Comparison of ENCODE assay signal across 19 mouse cellular contexts in genomic region chr7:79359183-79359435, GRCm38 (mm10). TPM values are rescaled to one million over a fixed set of nuclear protein-coding genes. Genes with fewer than 3 reads are reported as not detected.
A peak's percentile ranks its signal among the peaks of the same experiment; 100 is the strongest.
DNase-seq lines count a peak whose midpoint lies in the region; ATAC-seq and TF ChIP-seq lines count a peak whose summit lies in the region.
"Had no signal": no experiment of that assay in that cellular context is flagged by ENCODE, and none has a peak within 500 bp of the region (broad histone marks: within the 10 kb centered on the region; RNA-seq: fewer than 3 reads in every experiment).

No protein-coding gene starts in this region.

- H3K4me3 ChIP-seq in heart, embryonic 12.5 days, result peak overlapping the region; percentile 23
- H3K4me3 ChIP-seq in hindbrain, postnatal 0 days (ENCODE audit: low read length), result no peak overlapping the region
- no peak overlapping the region for H3K4me3 ChIP-seq in hindbrain, embryonic 16.5 days (ENCODE audit: low read length)
- peak overlapping the region; percentile 64; the same call in 1 of the 2 replicates for H3K4me3 ChIP-seq in G1E (ENCODE audit: low read depth, low read length)
- no peak overlapping the region for H3K4me3 ChIP-seq in liver, embryonic 13.5 days (replicated peaks)
- H3K4me3 ChIP-seq in stomach, postnatal 0 days (ENCODE audit: low read depth, low read length), result no peak overlapping the region
- H3K4me3 ChIP-seq: embryonic facial prominence, embryonic 13.5 days; intestine, embryonic 15.5 days; kidney, embryonic 15.5 days; limb, embryonic 15.5 days; midbrain, embryonic 12.5 days; myocyte had no signal

- ATAC-seq in heart, embryonic 12.5 days (ENCODE audit: insufficient number of reproducible peaks, low FRiP score), result no peak; the same call in 1 of the 2 replicates
- no peak for ATAC-seq in hindbrain, postnatal 0 days
- ATAC-seq in hindbrain, embryonic 16.5 days, result no peak
- no peak for ATAC-seq in G1E (ENCODE audit: extremely low read depth, insufficient number of reproducible peaks, low FRiP score, poor library complexity, severe bottlenecking)
- no peak for ATAC-seq in liver, embryonic 13.5 days (ENCODE audit: low read depth)
- ATAC-seq in stomach, postnatal 0 days (ENCODE audit: low FRiP score, low TSS enrichment), result no peak
- ATAC-seq: intestine, embryonic 15.5 days had no signal

- H3K4me1 ChIP-seq in heart, embryonic 12.5 days (replicated peaks), result peaks cover 65% of the 10 kb centered on the region
- H3K4me1 ChIP-seq in hindbrain, postnatal 0 days (ENCODE audit: insufficient read depth, low read length), result 0 out of 2 replicates have a peak, but pooled peaks cover 3% of the 10 kb centered on the region
- peaks cover 6% of the 10 kb centered on the region; the same call in 1 of the 2 replicates for H3K4me1 ChIP-seq in hindbrain, embryonic 16.5 days (ENCODE audit: control insufficient read depth, insufficient read depth, low read depth, low read length)
- H3K4me1 ChIP-seq in G1E (ENCODE audit: insufficient read depth, low read depth, low read length), result peaks cover 69% of the 10 kb centered on the region
- H3K4me1 ChIP-seq in liver, embryonic 13.5 days (replicated peaks), result peaks cover 50% of the 10 kb centered on the region
- no peaks in the 10 kb centered on the region for H3K4me1 ChIP-seq in stomach, postnatal 0 days (replicated peaks; ENCODE audit: control insufficient read depth, insufficient read depth)
- H3K4me1 ChIP-seq: intestine, embryonic 15.5 days; limb, embryonic 15.5 days had no signal

- peak overlapping the region; percentile 9; the same call in 1 of the 2 replicates for H3K9ac ChIP-seq in heart, embryonic 12.5 days
- H3K9ac ChIP-seq in hindbrain, postnatal 0 days (replicated peaks; ENCODE audit: low read length), result no peak overlapping the region
- H3K9ac ChIP-seq in hindbrain, embryonic 16.5 days (ENCODE audit: low read depth, low read length), result no peak overlapping the region; the same call in 1 of the 2 replicates
- no peak overlapping the region for H3K9ac ChIP-seq in liver, embryonic 13.5 days
- no peak overlapping the region for H3K9ac ChIP-seq in stomach, postnatal 0 days (ENCODE audit: low read length)
- H3K9ac ChIP-seq: embryonic facial prominence, embryonic 13.5 days; intestine, embryonic 15.5 days; kidney, embryonic 15.5 days; limb, embryonic 15.5 days; midbrain, embryonic 12.5 days had no signal

- H3K9me3 ChIP-seq in heart, embryonic 12.5 days (replicated peaks), result no peaks in the 10 kb centered on the region
- no peaks in the 10 kb centered on the region for H3K9me3 ChIP-seq in hindbrain, postnatal 0 days (ENCODE audit: low read length)
- no peaks in the 10 kb centered on the region for H3K9me3 ChIP-seq in hindbrain, embryonic 16.5 days (ENCODE audit: control insufficient read depth, low read length)
- no peaks in the 10 kb centered on the region for H3K9me3 ChIP-seq in G1E (replicated peaks)
- H3K9me3 ChIP-seq in liver, embryonic 13.5 days (replicated peaks), result no peaks in the 10 kb centered on the region
- H3K9me3 ChIP-seq in stomach, postnatal 0 days (ENCODE audit: control insufficient read depth, low read length), result no peaks in the 10 kb centered on the region
- H3K9me3 ChIP-seq: embryonic facial prominence, embryonic 13.5 days; intestine, embryonic 15.5 days; kidney, embryonic 15.5 days; limb, embryonic 15.5 days; midbrain, embryonic 12.5 days had no signal

- no peak for TF ChIP-seq EP300 in stomach, postnatal 0 days (optimal IDR thresholded peaks at IDR 0.05)

- H3K4me2 ChIP-seq in heart, embryonic 12.5 days, result peak overlapping the region; percentile 66
- no peak overlapping the region for H3K4me2 ChIP-seq in hindbrain, postnatal 0 days (ENCODE audit: low read depth, low read length)
- no peak overlapping the region for H3K4me2 ChIP-seq in hindbrain, embryonic 16.5 days (ENCODE audit: low read length)
- H3K4me2 ChIP-seq in liver, embryonic 13.5 days, result peak overlapping the region; percentile 34
- no peak overlapping the region for H3K4me2 ChIP-seq in stomach, postnatal 0 days (replicated peaks; ENCODE audit: low read depth)
- H3K4me2 ChIP-seq: embryonic facial prominence, embryonic 13.5 days; intestine, embryonic 15.5 days; kidney, embryonic 15.5 days; limb, embryonic 15.5 days; midbrain, embryonic 12.5 days had no signal

- no peak for TF ChIP-seq CTCF in hindbrain, postnatal 0 days (IDR thresholded peaks at IDR 0.05; ENCODE audit: low read depth)
- no peak for TF ChIP-seq CTCF in G1E (IDR thresholded peaks at IDR 0.05; ENCODE audit: low read depth, low read length)
- no peak for TF ChIP-seq CTCF in stomach, postnatal 0 days (IDR thresholded peaks at IDR 0.05; ENCODE audit: low read depth)

- peaks cover 45% of the 10 kb centered on the region for H3K27me3 ChIP-seq in heart, embryonic 12.5 days (replicated peaks)
- H3K27me3 ChIP-seq in hindbrain, postnatal 0 days (ENCODE audit: insufficient read depth, low read length), result no peaks in the 10 kb centered on the region
- no peaks in the 10 kb centered on the region for H3K27me3 ChIP-seq in hindbrain, embryonic 16.5 days (replicated peaks; ENCODE audit: control insufficient read depth, insufficient read depth, low read length)
- H3K27me3 ChIP-seq in G1E (ENCODE audit: insufficient read depth, low read length), result no peaks in the 10 kb centered on the region
- no peaks in the 10 kb centered on the region for H3K27me3 ChIP-seq in liver, embryonic 13.5 days
- H3K27me3 ChIP-seq in stomach, postnatal 0 days (ENCODE audit: control insufficient read depth, insufficient read depth, low read length), result no peaks in the 10 kb centered on the region
- H3K27me3 ChIP-seq: embryonic facial prominence, embryonic 13.5 days; intestine, embryonic 15.5 days; kidney, embryonic 15.5 days; limb, embryonic 15.5 days; midbrain, embryonic 12.5 days had no signal

- no peak for DNase-seq in heart, postnatal 4 days
- no peak for DNase-seq in hindbrain, postnatal 0 days (ENCODE audit: low spot score)
- DNase-seq in G1E (ENCODE audit: low spot score), result no peak
- DNase-seq in liver, embryonic 13.5 days, result no peak
- no peak for DNase-seq in stomach, postnatal 0 days (ENCODE audit: low spot score)
- DNase-seq: adrenal gland, adult 2 months; B cell, adult 2 months; cerebellum, adult 11-12 months; cerebellum, postnatal 36 days; gastrocnemius, postnatal 25 days had no signal

- peaks cover 21% of the 10 kb centered on the region for H3K36me3 ChIP-seq in heart, embryonic 12.5 days
- H3K36me3 ChIP-seq in hindbrain, postnatal 0 days (ENCODE audit: insufficient read depth, low read length), result peaks cover 43% of the 10 kb centered on the region
- H3K36me3 ChIP-seq in hindbrain, embryonic 16.5 days (ENCODE audit: control insufficient read depth, insufficient read depth, low read length), result peaks cover 28% of the 10 kb centered on the region
- peaks cover 88% of the 10 kb centered on the region for H3K36me3 ChIP-seq in G1E (replicated peaks)
- H3K36me3 ChIP-seq in liver, embryonic 13.5 days, result peaks cover 85% of the 10 kb centered on the region
- peaks cover 20% of the 10 kb centered on the region for H3K36me3 ChIP-seq in stomach, postnatal 0 days (ENCODE audit: control insufficient read depth, insufficient read depth, low read length)

- 28% methylated on average over 3 of the region's 3 CpGs for WGBS in heart, embryonic 12.5 days
- WGBS in hindbrain, postnatal 0 days, result 72% methylated on average over 3 of the region's 3 CpGs
- WGBS in hindbrain, embryonic 16.5 days, result 65% methylated on average over 3 of the region's 3 CpGs
- 40% methylated on average over 3 of the region's 3 CpGs for WGBS in liver, embryonic 13.5 days (ENCODE audit: insufficient replicate concordance)
- WGBS in stomach, postnatal 0 days, result 85% methylated on average over 3 of the region's 3 CpGs

- H3K27ac ChIP-seq in heart, embryonic 12.5 days (ENCODE audit: poor library complexity, severe bottlenecking), result peak overlapping the region; percentile 84
- 0 out of 2 replicates have a peak overlapping the region, but pooled peaks have one; percentile 15 for H3K27ac ChIP-seq in hindbrain, postnatal 0 days
- H3K27ac ChIP-seq in hindbrain, embryonic 16.5 days (ENCODE audit: low read depth, low read length), result no peak overlapping the region; the same call in 1 of the 2 replicates
- H3K27ac ChIP-seq in liver, embryonic 13.5 days, result no peak overlapping the region
- no peak overlapping the region for H3K27ac ChIP-seq in stomach, postnatal 0 days (replicated peaks)
- H3K27ac ChIP-seq: embryonic facial prominence, embryonic 13.5 days; intestine, embryonic 15.5 days; kidney, embryonic 15.5 days; limb, embryonic 15.5 days; midbrain, embryonic 12.5 days had no signal

RNA-seq across cellular contexts. Expression of gene Rlbp1, which starts 27.7 kb away (rescaled TPM):
- not detected in 2 replicates for polyA plus RNA-seq in heart, embryonic 12.5 days (2016; fragmentation: Nextera tagmentation; extraction: Ambion mirVana)
- total RNA-seq in heart, postnatal 4 days (2021), result not detected
- total RNA-seq in hindbrain, postnatal 0 days (2014; rRNA removed), result 25.3 and 32.3 TPM in 2 replicates
- polyA plus RNA-seq in hindbrain, postnatal 0 days (2015; fragmentation: Nextera tagmentation; extraction: Ambion mirVana), result 21.2 and 21.9 TPM in 2 replicates
- polyA plus RNA-seq in hindbrain, embryonic 16.5 days (2015; fragmentation: Nextera tagmentation; extraction: Ambion mirVana), result 28.2 and 29.2 TPM in 2 replicates
- total RNA-seq in G1E (2014; fragmentation: Nextera tagmentation) (not detected in 2 replicates), G1E (2017) (not detected in 2 replicates)
- not detected in 2 replicates for polyA plus RNA-seq in G1E (2012)
- 0.06 TPM in 1 of 2 replicates, not detected in the other for polyA plus RNA-seq in liver, embryonic 13.5 days (2015; fragmentation: Nextera tagmentation; extraction: Ambion mirVana)
- 0.16 and 0.28 TPM in 2 replicates for polyA plus RNA-seq in stomach, postnatal 0 days (2015; fragmentation: Nextera tagmentation; extraction: Ambion mirVana)
- total RNA-seq: adrenal gland, adult 2 months; gastrocnemius, postnatal 25 days had no signal
- polyA plus RNA-seq: myocyte; spleen, adult 2 months had no signal

RNA-seq across cellular contexts. Expression of gene Fanci, which starts 32.6 kb away (rescaled TPM):
- polyA plus RNA-seq in heart, embryonic 12.5 days (2016; fragmentation: Nextera tagmentation; extraction: Ambion mirVana), result 12.0 and 12.2 TPM in 2 replicates
- total RNA-seq in heart, postnatal 4 days (2021), result 1 to 10 TPM; 7.0 to 8.1 TPM
- 2.9 and 3.5 TPM in 2 replicates for total RNA-seq in hindbrain, postnatal 0 days (2014; rRNA removed)
- polyA plus RNA-seq in hindbrain, postnatal 0 days (2015; fragmentation: Nextera tagmentation; extraction: Ambion mirVana), result 1.9 and 2.4 TPM in 2 replicates
- 2.4 and 2.7 TPM in 2 replicates for polyA plus RNA-seq in hindbrain, embryonic 16.5 days (2015; fragmentation: Nextera tagmentation; extraction: Ambion mirVana)
- 14.9 and 24.2 TPM in 2 replicates for total RNA-seq in G1E (2014; fragmentation: Nextera tagmentation)
- total RNA-seq in G1E (2017), result 27.8 and 28.6 TPM in 2 replicates
- 0.41 and 0.63 TPM in 2 replicates for polyA plus RNA-seq in G1E (2012)
- polyA plus RNA-seq in liver, embryonic 13.5 days (2015; fragmentation: Nextera tagmentation; extraction: Ambion mirVana), result 9.2 and 11.3 TPM in 2 replicates
- 1.4 and 1.8 TPM in 2 replicates for polyA plus RNA-seq in stomach, postnatal 0 days (2015; fragmentation: Nextera tagmentation; extraction: Ambion mirVana)

Comparison
In these comparisons a context has a peak if more than half of its experiments do, and no peak if none do; other contexts are left out.
1. H3K27ac ChIP-seq: peak in heart, embryonic 12.5 days (single experiment) and hindbrain, postnatal 0 days (single experiment); none in hindbrain, embryonic 16.5 days (single experiment), liver, embryonic 13.5 days (single experiment) and stomach, postnatal 0 days (single experiment).
2. H3K4me2 ChIP-seq: peak in heart, embryonic 12.5 days (single experiment) and liver, embryonic 13.5 days (single experiment); none in hindbrain, postnatal 0 days (single experiment), hindbrain, embryonic 16.5 days (single experiment) and stomach, postnatal 0 days (single experiment).
3. H3K4me3 ChIP-seq: peak in heart, embryonic 12.5 days (single experiment) and G1E (single experiment); none in hindbrain, postnatal 0 days (single experiment), hindbrain, embryonic 16.5 days (single experiment), liver, embryonic 13.5 days (single experiment) and stomach, postnatal 0 days (single experiment).
4. RNA of gene Rlbp1, which starts 27.7 kb away (polyA plus RNA-seq): 28.2 to 29.2 TPM in hindbrain, embryonic 16.5 days and 21.2 to 21.9 TPM in hindbrain, postnatal 0 days; 0.16 to 0.28 TPM in stomach, postnatal 0 days, not detected in heart, embryonic 12.5 days, 0.06 TPM in liver, embryonic 13.5 days and not detected in G1E; every median in the first group is over 10 times any median in the second.